Mouse (Mus musculus) left cerebral cortex, postnatal 25 days (tissue): ENCODE data around the gene Timp1. TPM values are rescaled to one million over a fixed set of nuclear protein-coding genes. Genes with fewer than 3 reads are reported as not detected.
A peak's percentile ranks its signal among the peaks of the same experiment; 100 is the strongest.

Experiments
- DNase-seq, 2 experiments: peaks; one replicate each; pipeline ENCODE4 v3.0.0; 2022; ENCODE audit warnings: low spot score in 2 of 2, mixed read lengths in 1 of 2
- intact Hi-C: fragments of 180-260 bp; cut with DNase I; formaldehyde crosslinking; loops from one replicate; pipeline ENCODE4 v1.15.1; 2025
- microRNA-seq, 2 experiments: library from miRNA; unstranded; fragments of <30 nt; microRNA quantifications; one replicate each; pipeline ENCODE4 v1.2.0; 2022
- total RNA-seq, 2 experiments: library from RNA; stranded (reverse); gene quantifications; 2 replicates each; pipeline ENCODE4 v1.2.3; 2021

Timp1 gene
- total RNA-seq, 2 experiments from 2014 or later, result 0.55 to 0.60 TPM

DNA sequence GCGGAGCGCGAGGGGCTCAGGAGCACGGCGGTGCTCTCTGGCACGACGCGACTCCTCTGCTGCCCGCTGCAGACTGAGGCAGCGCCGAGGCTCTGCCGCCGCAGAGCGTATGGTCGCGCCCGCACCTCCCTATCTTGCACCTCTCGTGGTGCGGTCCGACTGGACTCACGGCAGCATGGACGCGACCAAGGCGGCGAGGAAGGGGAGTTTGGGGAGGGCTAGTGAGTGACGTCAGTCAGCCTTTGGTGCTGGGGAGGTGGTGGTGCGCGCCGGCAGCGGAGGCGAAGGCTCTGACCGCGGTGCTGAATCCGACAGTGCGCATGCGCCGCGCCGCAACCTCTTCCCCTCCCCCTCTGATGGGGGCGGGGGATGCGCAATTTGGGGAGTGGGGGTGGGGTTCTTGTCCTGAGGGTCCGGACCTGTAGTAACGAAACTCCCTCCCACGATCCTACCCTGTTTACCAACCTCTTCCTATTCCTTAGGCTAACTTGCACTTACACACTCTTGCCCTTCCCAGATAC lies 50.9 kb downstream of the Timp1 start, which contains the start of gene Syn1:
Syn1 (minus strand) TSS at position 161 of the 521 bp plus-strand sequence.
- intact Hi-C loops, result loop anchor here (2.0 to 5.0 kb wide), 2 partner anchors 74 to 92 kb away; no protein-coding TSS in a partner anchor
- peak; percentile 82 to 93 for DNase-seq

DNA sequence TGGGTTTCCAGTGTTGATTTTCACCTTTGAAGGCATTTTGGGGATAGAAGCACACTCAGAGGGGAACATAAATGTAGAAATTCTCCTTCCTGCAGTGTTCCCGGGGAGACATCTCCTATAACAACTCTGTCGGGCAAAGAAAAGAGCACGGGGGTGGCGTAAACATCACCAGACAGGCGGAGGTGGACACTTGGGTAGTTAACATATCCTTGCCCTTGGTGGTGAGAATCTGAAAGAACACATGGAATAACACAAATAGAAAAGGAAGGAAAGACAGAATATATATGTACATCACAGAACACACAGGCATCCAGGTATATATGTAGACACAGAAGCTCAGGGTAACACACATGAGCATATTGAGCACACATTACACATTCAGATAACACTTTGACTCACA lies 51.4 kb downstream of the Timp1 start:
- peak in 1 of 2 experiments; percentile 62 for DNase-seq
- intact Hi-C loops, result loop anchor here (2.0 to 5.0 kb wide), 2 partner anchors 74 to 93 kb away; no protein-coding TSS in a partner anchor

GRCm38 (mm10) chrX:20923506-20923905 lies 53.5 kb downstream of the Timp1 start:
- no peak for DNase-seq
- intact Hi-C loops, result loop anchor here (5.0 kb wide), 1 partner anchor 76 kb away; no protein-coding TSS in a partner anchor

Small RNA genes within 50 kb of the gene (microRNA-seq; reads per million reads assigned to microRNA genes)
- gene Gm24824, result 0 reads per million in 2 experiments
- gene Mir5617, result 6.4 to 16.1 reads per million in 2 experiments

Other genes with a start within 250 kb of the Timp1 start
- gene Uba1, start 211.8 kb upstream of the Timp1 start, total RNA-seq, result 100 to 1,000 TPM; 338 to 343 TPM
- gene Cdk16, start 182.2 kb upstream of the Timp1 start, total RNA-seq, result 100 to 1,000 TPM; 282 to 311 TPM
- 100 to 1,000 TPM in 1 of 2 experiments, 10 to 100 TPM in 1; 99.6 to 110 TPM for gene Usp11, start 166.3 kb upstream of the Timp1 start, total RNA-seq
- 100 to 1,000 TPM; 183 to 190 TPM for gene Araf, start 72.4 kb upstream of the Timp1 start, total RNA-seq
- gene Syn1, start 50.8 kb downstream of the Timp1 start, total RNA-seq, result 100 to 1,000 TPM; 552 to 567 TPM
- 10 to 100 TPM; 10.3 to 15.0 TPM for gene Cfp, start 61.4 kb downstream of the Timp1 start, total RNA-seq
- 10 to 100 TPM; 54.5 to 59.2 TPM for gene Elk1, start 80.4 kb downstream of the Timp1 start, total RNA-seq
- 10 to 100 TPM; 11.9 to 13.3 TPM for gene Uxt, start 91.9 kb downstream of the Timp1 start, total RNA-seq
- 10 to 100 TPM in 1 of 2 experiments, 1 to 10 TPM in 1; 9.0 to 10.5 TPM for gene Zfp182, start 192.2 kb downstream of the Timp1 start, total RNA-seq
- gene Spaca5, start 198.2 kb downstream of the Timp1 start, total RNA-seq, result not detected
- gene Zfp300, start 219.4 kb downstream of the Timp1 start, total RNA-seq, result 1 to 10 TPM; 3.5 to 3.6 TPM
- not detected for gene Ssxa1, start 245.7 kb downstream of the Timp1 start, total RNA-seq